ENCODE assay signal across 11 mouse cellular contexts in genomic region chr2:80037971-80038370, GRCm38 (mm10).
A peak's percentile ranks its signal among the peaks of the same experiment; 100 is the strongest.
DNase-seq lines count a peak whose midpoint lies in the region; ATAC-seq and TF ChIP-seq lines count a peak whose summit lies in the region.
"Had no signal": no experiment of that assay in that cellular context is flagged by ENCODE, and none has a peak within 500 bp of the region (broad histone marks: within the 10 kb centered on the region; RNA-seq: fewer than 3 reads in every experiment).

No protein-coding gene starts in this region.

- H3K4me1 ChIP-seq in lung, embryonic 16.5 days (replicated peaks; ENCODE audit: control insufficient read depth, insufficient read depth, low read length): no peaks in the 10 kb centered on the region
- no peaks in the 10 kb centered on the region; the same call in 1 of the 2 replicates for H3K4me1 ChIP-seq in intestine, embryonic 14.5 days (replicated peaks; ENCODE audit: control insufficient read depth, insufficient read depth, low read length)
- no peaks in the 10 kb centered on the region for H3K4me1 ChIP-seq in stomach, embryonic 15.5 days
- no peaks in the 10 kb centered on the region for H3K4me1 ChIP-seq in midbrain, postnatal 0 days (ENCODE audit: insufficient read depth, low read length)
- H3K4me1 ChIP-seq: hindbrain, embryonic 15.5 days had no signal

- peak; percentile 55; the same call in 1 of the 2 replicates for ATAC-seq in lung, embryonic 16.5 days (ENCODE audit: low read depth)
- no peak for ATAC-seq in intestine, embryonic 14.5 days (replicated peaks; ENCODE audit: low FRiP score, low TSS enrichment, low read depth)
- no peak for ATAC-seq in stomach, embryonic 15.5 days (ENCODE audit: insufficient read depth, low FRiP score, low read depth)
- ATAC-seq in midbrain, postnatal 0 days (ENCODE audit: low FRiP score): no peak
- no peak for ATAC-seq in erythroid progenitor cell, adult 5-6 weeks (replicated peaks; ENCODE audit: low FRiP score, poor library complexity, severe bottlenecking)
- ATAC-seq: CD4-positive, CD25-positive, alpha-beta regulatory T cell, adult 4 months had no signal

- peak; percentile 87 for DNase-seq in heart, adult 11 months
- no peak for DNase-seq in heart, postnatal 4 days
- no peak for DNase-seq in lung, postnatal 14 days
- DNase-seq in intestine, embryonic 14.5 days (ENCODE audit: low spot score): no peak
- DNase-seq in midbrain, postnatal 0 days (ENCODE audit: low spot score): no peak
- DNase-seq: right cerebral cortex, adult 18-20 months had no signal

- H3K27ac ChIP-seq in lung, embryonic 16.5 days (ENCODE audit: low read length): no peak overlapping the region
- H3K27ac ChIP-seq in intestine, embryonic 14.5 days (ENCODE audit: low read depth): peak overlapping the region; percentile 91
- peak overlapping the region; percentile 86 for H3K27ac ChIP-seq in stomach, embryonic 15.5 days
- H3K27ac ChIP-seq in midbrain, postnatal 0 days (ENCODE audit: low read depth, low read length): no peak overlapping the region
- H3K27ac ChIP-seq: hindbrain, embryonic 15.5 days had no signal

- no peaks in the 10 kb centered on the region for H3K36me3 ChIP-seq in lung, embryonic 16.5 days (ENCODE audit: control insufficient read depth, insufficient read depth, low read length)
- no peaks in the 10 kb centered on the region for H3K36me3 ChIP-seq in intestine, embryonic 14.5 days (ENCODE audit: control insufficient read depth, insufficient read depth, low read length)
- H3K36me3 ChIP-seq in stomach, embryonic 15.5 days: no peaks in the 10 kb centered on the region
- no peaks in the 10 kb centered on the region for H3K36me3 ChIP-seq in midbrain, postnatal 0 days (ENCODE audit: insufficient read depth, low read length)
- H3K36me3 ChIP-seq: hindbrain, embryonic 15.5 days had no signal

- peak overlapping the region; percentile 50 for H3K4me3 ChIP-seq in lung, embryonic 16.5 days (ENCODE audit: low read length)
- peak overlapping the region; percentile 51 for H3K4me3 ChIP-seq in intestine, embryonic 14.5 days (ENCODE audit: low read depth, low read length)
- peak overlapping the region; percentile 45 for H3K4me3 ChIP-seq in stomach, embryonic 15.5 days (replicated peaks)
- H3K4me3 ChIP-seq in midbrain, postnatal 0 days (ENCODE audit: low read depth, low read length): no peak overlapping the region
- H3K4me3 ChIP-seq: hindbrain, embryonic 15.5 days had no signal

- H3K27me3 ChIP-seq in lung, embryonic 16.5 days (ENCODE audit: control insufficient read depth, insufficient read depth, low read depth, low read length): no peaks in the 10 kb centered on the region
- no peaks in the 10 kb centered on the region for H3K27me3 ChIP-seq in intestine, embryonic 14.5 days (replicated peaks; ENCODE audit: control insufficient read depth, insufficient read depth, low read length)
- H3K27me3 ChIP-seq in stomach, embryonic 15.5 days (replicated peaks): no peaks in the 10 kb centered on the region
- no peaks in the 10 kb centered on the region for H3K27me3 ChIP-seq in midbrain, postnatal 0 days (ENCODE audit: insufficient read depth, low read length)
- H3K27me3 ChIP-seq: hindbrain, embryonic 15.5 days had no signal

- H3K9me3 ChIP-seq in lung, embryonic 16.5 days (ENCODE audit: control insufficient read depth, low read length): no peaks in the 10 kb centered on the region
- H3K9me3 ChIP-seq in intestine, embryonic 14.5 days (ENCODE audit: control insufficient read depth, low read length): no peaks in the 10 kb centered on the region
- no peaks in the 10 kb centered on the region for H3K9me3 ChIP-seq in stomach, embryonic 15.5 days
- no peaks in the 10 kb centered on the region for H3K9me3 ChIP-seq in midbrain, postnatal 0 days (ENCODE audit: low read length)
- H3K9me3 ChIP-seq: hindbrain, embryonic 15.5 days had no signal

- H3K9ac ChIP-seq in lung, embryonic 16.5 days (ENCODE audit: low read length): peak overlapping the region; percentile 42; the same call in 1 of the 2 replicates
- H3K9ac ChIP-seq in intestine, embryonic 14.5 days (ENCODE audit: low read length): peak overlapping the region; percentile 55
- peak overlapping the region; percentile 10; the same call in 1 of the 2 replicates for H3K9ac ChIP-seq in stomach, embryonic 15.5 days
- no peak overlapping the region for H3K9ac ChIP-seq in midbrain, postnatal 0 days (replicated peaks; ENCODE audit: low read length, poor library complexity, severe bottlenecking)
- H3K9ac ChIP-seq: hindbrain, embryonic 15.5 days had no signal

- TF ChIP-seq CTCF in midbrain, postnatal 0 days (IDR thresholded peaks at IDR 0.05): no peak

- WGBS in lung, embryonic 16.5 days: 37% methylated on average over 5 of the region's 5 CpGs
- WGBS in intestine, embryonic 14.5 days: 39% methylated on average over 5 of the region's 5 CpGs
- WGBS in stomach, embryonic 15.5 days: 34% methylated on average over 5 of the region's 5 CpGs
- 56% methylated on average over 5 of the region's 5 CpGs for WGBS in midbrain, postnatal 0 days

- H3K4me2 ChIP-seq in lung, embryonic 16.5 days (ENCODE audit: low read depth, low read length): peak overlapping the region; percentile 60
- H3K4me2 ChIP-seq in intestine, embryonic 14.5 days (ENCODE audit: low read length): peak overlapping the region; percentile 59
- peak overlapping the region; percentile 45 for H3K4me2 ChIP-seq in stomach, embryonic 15.5 days
- no peak overlapping the region for H3K4me2 ChIP-seq in midbrain, postnatal 0 days (ENCODE audit: low read depth, low read length, poor library complexity, severe bottlenecking)
- H3K4me2 ChIP-seq: hindbrain, embryonic 15.5 days had no signal

Comparison
In these comparisons a context has a peak if more than half of its experiments do, and no peak if none do; other contexts are left out.
1. H3K27ac ChIP-seq: peak in intestine, embryonic 14.5 days (single experiment) and stomach, embryonic 15.5 days (single experiment); none in lung, embryonic 16.5 days (single experiment) and midbrain, postnatal 0 days (single experiment).